In the genomic region with DNA sequence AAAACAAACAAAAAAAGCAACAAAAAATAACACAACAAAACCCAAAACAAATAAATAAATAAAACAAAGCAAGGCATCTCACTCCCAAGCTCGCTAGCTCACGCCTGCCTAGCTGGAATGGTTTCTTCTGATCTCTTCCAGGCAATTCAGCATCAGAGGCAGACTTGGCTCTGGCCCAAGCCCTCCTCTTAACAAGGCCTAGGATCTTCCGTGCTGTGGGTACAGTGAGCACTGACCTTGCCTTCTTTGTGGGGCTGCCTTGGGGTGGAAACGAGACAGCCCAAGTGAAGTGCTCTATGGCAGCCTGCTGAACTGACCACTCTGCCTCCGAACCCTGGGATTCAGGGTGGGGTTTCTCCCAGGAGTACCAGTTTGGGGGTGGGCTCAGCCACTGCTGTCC, we compare ENCODE assay signal across 8 mouse cellular contexts. TPM values are rescaled to one million over a fixed set of nuclear protein-coding genes. Genes with fewer than 3 reads are reported as not detected.
DNase-seq lines count a peak whose midpoint lies in the region; ATAC-seq and TF ChIP-seq lines count a peak whose summit lies in the region.

No protein-coding gene starts in this region.

- H3K9me3 ChIP-seq in embryonic facial prominence, embryonic 12.5 days, result no peaks in the 10 kb centered on the region
- no peaks in the 10 kb centered on the region for H3K9me3 ChIP-seq in heart, embryonic 10.5 days
- no peaks in the 10 kb centered on the region for H3K9me3 ChIP-seq in limb, embryonic 14.5 days (ENCODE audit: control insufficient read depth, low read length)

- H3K4me1 ChIP-seq in embryonic facial prominence, embryonic 12.5 days, result peaks cover 43% of the 10 kb centered on the region
- H3K4me1 ChIP-seq in heart, embryonic 10.5 days, result peaks cover 71% of the 10 kb centered on the region
- peaks cover 20% of the 10 kb centered on the region for H3K4me1 ChIP-seq in limb, embryonic 14.5 days (ENCODE audit: control insufficient read depth, insufficient read depth, low read length)

- H3K36me3 ChIP-seq in embryonic facial prominence, embryonic 12.5 days, result no peaks in the 10 kb centered on the region
- no peaks in the 10 kb centered on the region for H3K36me3 ChIP-seq in heart, embryonic 10.5 days
- no peaks in the 10 kb centered on the region for H3K36me3 ChIP-seq in limb, embryonic 14.5 days (ENCODE audit: control insufficient read depth, insufficient read depth, low read length)

- H3K27me3 ChIP-seq in embryonic facial prominence, embryonic 12.5 days, result no peaks in the 10 kb centered on the region
- no peaks in the 10 kb centered on the region for H3K27me3 ChIP-seq in heart, embryonic 10.5 days (ENCODE audit: insufficient read depth, poor library complexity, severe bottlenecking)
- no peaks in the 10 kb centered on the region for H3K27me3 ChIP-seq in limb, embryonic 14.5 days (ENCODE audit: control insufficient read depth, insufficient read depth, low read length)

- TF ChIP-seq POLR2A in limb, embryonic 14.5 days (IDR thresholded peaks at IDR 0.05; ENCODE audit: borderline replicate concordance, extremely low read depth, insufficient read depth, insufficient read length), result no peak

- 19% methylated on average over 5 of the region's 5 CpGs for WGBS in embryonic facial prominence, embryonic 12.5 days
- WGBS in heart, embryonic 10.5 days, result 40% methylated on average over 5 of the region's 5 CpGs
- WGBS in limb, embryonic 14.5 days, result 23% methylated on average over 5 of the region's 5 CpGs

- peak overlapping the region; percentile 93 for H3K27ac ChIP-seq in embryonic facial prominence, embryonic 12.5 days
- H3K27ac ChIP-seq in heart, embryonic 10.5 days, result peak overlapping the region; percentile 84
- H3K27ac ChIP-seq in limb, embryonic 14.5 days (replicated peaks; ENCODE audit: low read depth, low read length), result peak overlapping the region; percentile 63

- ATAC-seq in embryonic facial prominence, embryonic 12.5 days (ENCODE audit: insufficient number of reproducible peaks, insufficient read depth, low FRiP score, low TSS enrichment), result peak; percentile 43
- ATAC-seq in limb, embryonic 14.5 days (ENCODE audit: low FRiP score, low read depth), result peak; percentile 18; the same call in 1 of the 2 replicates
- no peak for ATAC-seq in erythroblast, adult 5-6 weeks (replicated peaks; ENCODE audit: low FRiP score, poor library complexity, severe bottlenecking)

- DNase-seq in embryo, embryonic 10.5 days (ENCODE audit: low spot score), result peak; percentile 48
- DNase-seq in embryo, embryonic 10 days (ENCODE audit: low spot score), result no peak
- DNase-seq in heart, embryonic 10.5 days (ENCODE audit: low spot score), result no peak
- DNase-seq in kidney, adult 9 months, result peak; percentile 62
- DNase-seq in limb, embryonic 14.5 days (ENCODE audit: low spot score), result peak; percentile 91
- peak; percentile 64 to 82 for DNase-seq in right cerebral cortex, adult 2 months (ENCODE audit: low spot score in 2 of 2)

- H3K4me3 ChIP-seq in embryonic facial prominence, embryonic 12.5 days, result no peak overlapping the region
- peak overlapping the region; percentile 36 for H3K4me3 ChIP-seq in heart, embryonic 10.5 days
- no peak overlapping the region for H3K4me3 ChIP-seq in limb, embryonic 14.5 days (replicated peaks; ENCODE audit: low read length)

- H3K9ac ChIP-seq in embryonic facial prominence, embryonic 12.5 days, result peak overlapping the region; percentile 41
- peak overlapping the region; percentile 34; the same call in 1 of the 2 replicates for H3K9ac ChIP-seq in limb, embryonic 14.5 days (ENCODE audit: low read depth, low read length, severe bottlenecking)

- H3K4me2 ChIP-seq in embryonic facial prominence, embryonic 12.5 days (replicated peaks), result peak overlapping the region; percentile 27
- H3K4me2 ChIP-seq in limb, embryonic 14.5 days (replicated peaks; ENCODE audit: low read depth, low read length, severe bottlenecking), result no peak overlapping the region; the same call in 1 of the 2 replicates

RNA-seq across cellular contexts. Expression of a gene that starts 52.0 kb away (rescaled TPM):
- 0.57 and 1.4 TPM in 2 replicates for polyA plus RNA-seq in embryonic facial prominence, embryonic 12.5 days (2016; fragmentation: Nextera tagmentation; extraction: Ambion mirVana)
- polyA plus RNA-seq in heart, embryonic 10.5 days (2016; fragmentation: Nextera tagmentation; extraction: Ambion mirVana), result 1.2 and 1.4 TPM in 2 replicates
- 1.2 and 1.3 TPM in 2 replicates for polyA plus RNA-seq in limb, embryonic 14.5 days (2012; rRNA removed)
- 2.2 and 3.1 TPM in 2 replicates for polyA plus RNA-seq in limb, embryonic 14.5 days (2014; fragmentation: Nextera tagmentation; extraction: Ambion mirVana)
- total RNA-seq in erythroblast, adult 5-6 weeks (2015; ENCODE audit: low replicate concordance), result not detected in 2 replicates
- not detected in 2 replicates for total RNA-seq in erythroblast, adult 5-6 weeks (2017; ENCODE audit: low replicate concordance)

Comparison
In these comparisons a context has a peak if more than half of its experiments do, and no peak if none do; other contexts are left out.
1. DNase-seq: peak in embryo, embryonic 10.5 days (single experiment), kidney, adult 9 months (single experiment), limb, embryonic 14.5 days (single experiment) and right cerebral cortex, adult 2 months (2 of 2); none in embryo, embryonic 10 days (single experiment) and heart, embryonic 10.5 days (single experiment).
2. Peak in every context shown above with its lines, with median percentiles within 50 percentile points of each other: H3K27ac ChIP-seq.